Mouse (Mus musculus): ENCODE data around the gene Olfr156.

Olfr156 gene

GRCm38 (mm10) chr4:43823845-43824337, at the start of gene Olfr156:
Gene Olfr156 (minus strand): TSS chr4:43823895.
- 42% methylated on average over 7 of the region's 7 CpGs for WGBS

- WGBS, result 94% methylated on average over 10 of the region's 10 CpGs
Measured at GRCm38 (mm10) chr4:43869821-43870220, 46.1 kb upstream of the Olfr156 start.

- 69% methylated on average over 4 of the region's 4 CpGs for WGBS
Measured at GRCm38 (mm10) chr4:43863298-43863697, 39.6 kb upstream of the Olfr156 start.

GRCm38 (mm10) chr4:43860744-43861519, 37.2 kb upstream of the Olfr156 start:
- 12% methylated on average over 14 of the region's 14 CpGs for WGBS

- WGBS, result 83% methylated on average over 10 of the region's 10 CpGs
Measured at GRCm38 (mm10) chr4:43859886-43860285, 36.2 kb upstream of the Olfr156 start.

- WGBS, result 84% methylated on average over 8 of the region's 8 CpGs
Measured at GRCm38 (mm10) chr4:43854101-43854500, 30.4 kb upstream of the Olfr156 start.

GRCm38 (mm10) chr4:43851265-43851664, 27.6 kb upstream of the Olfr156 start, which contains the start of gene Olfr155:
Gene Olfr155 (plus strand): TSS chr4:43851565.
- 87% methylated on average over 6 of the region's 6 CpGs for WGBS

- 60% methylated on average over 1 of the region's 1 CpGs for WGBS
Measured at GRCm38 (mm10) chr4:43840101-43840500, 16.4 kb upstream of the Olfr156 start, which contains the start of gene Olfr157. Gene Olfr157 (minus strand): TSS chr4:43840201.

- 86% methylated on average over 3 of the region's 3 CpGs for WGBS
Measured at GRCm38 (mm10) chr4:43838326-43838725, 14.6 kb upstream of the Olfr156 start.

GRCm38 (mm10) chr4:43834749-43835148, 11.1 kb upstream of the Olfr156 start:
- 76% methylated on average over 4 of the region's 4 CpGs for WGBS

- 76% methylated on average over 5 of the region's 5 CpGs for WGBS
Measured at GRCm38 (mm10) chr4:43833752-43834151, 10.1 kb upstream of the Olfr156 start.

GRCm38 (mm10) chr4:43832031-43832430, 8.3 kb upstream of the Olfr156 start:
- 68% methylated on average over 5 of the region's 5 CpGs for WGBS

GRCm38 (mm10) chr4:43828806-43829205, 5.1 kb upstream of the Olfr156 start:
- WGBS, result 92% methylated on average over 4 of the region's 4 CpGs

- whole genome bisulfite sequencing, result 63% methylated on average over 13 of the region's 13 CpGs
Measured at GRCm38 (mm10) chr4:43822896-43823550, 672 bp downstream of the Olfr156 start.

GRCm38 (mm10) chr4:43798936-43799335, 24.8 kb downstream of the Olfr156 start:
- WGBS, result 72% methylated on average over 7 of the region's 7 CpGs

- WGBS, result 84% methylated on average over 5 of the region's 5 CpGs
Measured at GRCm38 (mm10) chr4:43795844-43796243, 27.9 kb downstream of the Olfr156 start.

GRCm38 (mm10) chr4:43795296-43795695, 28.4 kb downstream of the Olfr156 start:
- WGBS, result 79% methylated on average over 6 of the region's 6 CpGs

- WGBS, result 51% methylated on average over 2 of the region's 2 CpGs
Measured at GRCm38 (mm10) chr4:43772304-43772703, 51.4 kb downstream of the Olfr156 start.

- 47% methylated on average over 6 of the region's 6 CpGs for whole genome bisulfite sequencing
Measured at GRCm38 (mm10) chr4:43771626-43772025, 52.1 kb downstream of the Olfr156 start.

- WGBS, result 89% methylated on average over 6 of the region's 6 CpGs
Measured at GRCm38 (mm10) chr4:43770909-43771308, 52.8 kb downstream of the Olfr156 start, which contains the start of gene Olfr159. Gene Olfr159 (minus strand): TSS chr4:43771009.

Data from cerebral cortex, adult 2 months (tissue).